Mouse (Mus musculus) E14TG2a.4 (cell line): ENCODE data around the gene Rnf150.

ENCODE experiments used
- CTCF ChIP-seq: conservative IDR thresholded peaks from 2 replicates; pipeline ENCODE4 v1.5.1; 2014; ENCODE audit warnings: low read length
- NANOG ChIP-seq: IDR thresholded peaks from 2 replicates; pipeline ENCODE4 v1.6.1; 2014; ENCODE audit warnings: borderline replicate concordance, low read length, mixed read lengths
- POU5F1 ChIP-seq: IDR thresholded peaks from 2 replicates; pipeline ENCODE4 v1.6.1; 2014; ENCODE audit warnings: low read length, borderline replicate concordance

GRCm38 (mm10) chr8:83085581-83085980 lies 222.4 kb downstream of the Rnf150 start:
- TF ChIP-seq CTCF (no peak), NANOG (no peak), POU5F1 (no peak)
